Mouse (Mus musculus): ENCODE data around the gene Tasp1. TPM values are rescaled to one million over a fixed set of nuclear protein-coding genes. Genes with fewer than 3 reads are reported as not detected.
"Not testable (repeated sequence)": the region's sequence is repeated elsewhere in the genome, so short reads cannot be mapped to it uniquely, and the experiment has no call there.

Tasp1 gene
- total RNA-seq, 2 experiments from 2014 or later = 7.9 to 8.6 TPM

- no peak for DNase-seq (ENCODE audit: low spot score in 2 of 2)
These were observed 6.3 kb downstream of the Tasp1 start for GRCm38 (mm10) chr2:140060092-140060867.

GRCm38 (mm10) chr2:140058125-140058524, 8.5 kb downstream of the Tasp1 start:
- DNase-seq (ENCODE audit: low spot score in 2 of 2) = no peak

- no peak for DNase-seq (ENCODE audit: low spot score in 2 of 2)
These were observed 14.9 kb downstream of the Tasp1 start for GRCm38 (mm10) chr2:140051607-140052126.

- no peak for DNase-seq (ENCODE audit: low spot score in 2 of 2)
These were observed 24.0 kb downstream of the Tasp1 start for GRCm38 (mm10) chr2:140042522-140043131.

DNA sequence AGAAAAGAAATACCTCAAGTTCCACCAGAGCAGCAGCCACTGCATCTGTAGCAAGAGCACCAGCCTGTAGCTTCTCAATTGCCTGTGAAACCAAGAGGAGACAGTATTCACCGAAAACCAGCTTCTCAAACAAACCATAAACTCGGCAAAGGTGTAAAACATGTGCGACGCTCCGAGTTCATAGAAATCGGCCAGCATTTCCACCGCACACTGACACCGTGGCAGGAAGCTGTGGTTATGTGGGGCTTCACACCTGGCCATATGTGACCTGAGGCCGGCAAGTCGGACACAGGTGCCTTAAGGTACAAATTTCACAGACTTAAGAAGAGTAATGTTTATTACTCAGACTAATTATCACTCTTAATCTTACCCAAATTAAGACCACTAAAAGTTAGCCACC, 24.5 kb downstream of the Tasp1 start:
- DNase-seq (ENCODE audit: low spot score in 2 of 2) = no peak

GRCm38 (mm10) chr2:140037459-140037858, 29.1 kb downstream of the Tasp1 start:
- no peak for DNase-seq (ENCODE audit: low spot score in 2 of 2)

DNA sequence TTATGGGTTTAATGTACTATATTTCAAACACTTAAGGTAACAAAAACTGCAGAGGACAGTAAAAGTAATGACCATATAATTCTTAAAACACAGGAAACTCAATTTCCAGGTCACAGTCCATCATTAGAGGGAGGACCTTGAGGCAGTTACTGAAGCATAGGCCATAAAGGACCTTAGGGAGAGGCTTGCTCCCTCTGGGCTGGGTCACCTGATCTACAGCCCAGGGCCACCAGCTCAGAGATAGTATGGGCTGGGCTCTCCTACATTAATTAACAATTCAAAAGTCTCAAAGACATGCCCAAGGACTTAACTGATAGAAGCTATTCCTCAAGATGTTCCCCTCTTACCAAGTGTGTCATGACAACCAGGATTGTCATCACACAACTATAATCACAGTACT, 29.8 kb downstream of the Tasp1 start:
- DNase-seq (ENCODE audit: low spot score in 2 of 2) = no peak

- no peak for DNase-seq (ENCODE audit: low spot score in 2 of 2)
These were observed 41.7 kb downstream of the Tasp1 start for GRCm38 (mm10) chr2:140024937-140025336.

DNA sequence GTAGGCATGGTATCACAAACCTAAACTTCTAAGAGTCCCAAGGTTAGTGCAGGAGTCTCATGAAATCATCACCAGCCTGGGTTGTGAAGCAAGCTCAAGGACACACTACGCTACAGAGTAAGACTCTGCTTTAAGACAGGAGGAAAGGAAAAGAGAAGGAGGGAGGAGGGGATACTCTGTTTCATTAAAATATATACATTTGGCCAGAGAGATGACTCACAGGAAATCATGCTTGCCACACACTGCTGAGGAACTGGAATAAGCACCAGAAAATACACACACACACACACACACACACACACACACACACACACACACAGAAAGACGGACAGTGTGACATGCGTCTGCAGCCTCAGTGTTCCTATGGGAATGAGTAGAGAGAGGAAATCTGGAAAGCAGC, 59.2 kb downstream of the Tasp1 start:
- no peak for DNase-seq (ENCODE audit: low spot score in 2 of 2)

- no peak for DNase-seq (ENCODE audit: low spot score in 2 of 2)
These were observed 68.4 kb downstream of the Tasp1 start for GRCm38 (mm10) chr2:139998170-139998569.

DNA sequence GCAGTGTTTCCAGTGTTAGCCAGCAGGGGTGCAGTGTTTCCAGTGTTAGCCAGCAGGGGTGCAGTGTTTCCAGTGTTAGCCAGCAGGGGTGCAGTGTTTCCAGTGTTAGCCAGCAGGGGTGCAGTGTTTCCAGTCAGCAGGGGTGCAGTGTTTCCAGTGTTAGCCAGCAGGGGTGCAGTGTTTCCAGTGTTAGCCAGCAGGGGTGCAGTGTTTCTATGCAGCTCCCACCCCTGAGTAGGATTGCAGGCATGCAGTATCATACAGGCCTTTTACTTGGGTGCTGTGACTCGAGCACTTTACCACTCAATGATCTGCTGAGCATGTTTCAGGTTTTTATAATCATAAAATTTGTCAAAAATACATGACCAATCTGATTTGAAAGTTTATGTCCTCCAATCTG, 76.7 kb downstream of the Tasp1 start:
- DNase-seq (ENCODE audit: low spot score in 2 of 2) = not testable (repeated sequence)

GRCm38 (mm10) chr2:139967451-139967850, 99.2 kb downstream of the Tasp1 start:
- no peak for DNase-seq (ENCODE audit: low spot score in 2 of 2)

GRCm38 (mm10) chr2:139966288-139966687, 100.3 kb downstream of the Tasp1 start:
- DNase-seq (ENCODE audit: low spot score in 2 of 2) = peak in 1 of 2 experiments; percentile 35

DNA sequence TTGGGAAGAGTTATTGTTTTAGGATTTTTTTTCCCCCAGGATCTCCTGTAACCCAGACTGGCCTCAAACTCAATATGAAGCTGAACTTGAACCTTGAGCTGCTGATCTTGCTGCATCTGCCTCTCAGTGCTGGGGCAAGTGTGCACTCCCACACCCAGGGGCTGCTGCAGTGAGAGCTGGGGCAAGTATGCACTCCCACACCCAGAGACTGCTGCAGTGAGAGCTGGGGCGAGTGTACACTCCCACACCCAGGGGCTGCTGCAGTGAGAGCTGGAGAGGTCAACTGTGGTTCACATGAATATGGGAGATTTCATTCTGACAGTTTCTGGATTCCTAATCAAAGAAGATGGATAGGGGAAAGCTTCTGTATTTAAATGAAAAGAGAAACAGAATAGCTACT, 117.8 kb downstream of the Tasp1 start:
- DNase-seq (ENCODE audit: low spot score in 2 of 2) = no peak

DNA sequence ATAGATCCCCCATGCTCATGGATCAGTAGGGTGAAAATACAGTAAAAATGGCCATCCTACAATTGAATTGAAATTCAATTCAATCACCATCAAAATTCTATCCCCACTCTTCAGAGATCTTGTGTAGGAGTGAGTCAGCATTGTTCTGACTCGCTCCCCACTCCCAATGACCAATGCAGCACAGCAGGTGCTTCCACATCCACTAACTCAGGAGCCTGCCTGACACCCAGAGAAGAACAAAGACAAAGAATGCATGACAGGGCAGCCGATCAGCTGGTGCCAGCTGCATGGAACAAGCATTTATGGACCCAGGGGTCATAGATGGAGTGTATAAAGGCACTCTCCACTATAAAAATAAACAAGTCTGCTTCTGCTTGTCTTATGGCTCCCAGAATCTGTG, 129.0 kb downstream of the Tasp1 start:
- DNase-seq (ENCODE audit: low spot score in 2 of 2) = no peak

- no peak for DNase-seq (ENCODE audit: low spot score in 2 of 2)
These were observed 132.0 kb downstream of the Tasp1 start for GRCm38 (mm10) chr2:139934577-139934976.

- no peak for DNase-seq (ENCODE audit: low spot score in 2 of 2)
These were observed 132.5 kb downstream of the Tasp1 start for GRCm38 (mm10) chr2:139934033-139934572.

GRCm38 (mm10) chr2:139932211-139932610, 134.4 kb downstream of the Tasp1 start:
- no peak for DNase-seq (ENCODE audit: low spot score in 2 of 2)

DNA sequence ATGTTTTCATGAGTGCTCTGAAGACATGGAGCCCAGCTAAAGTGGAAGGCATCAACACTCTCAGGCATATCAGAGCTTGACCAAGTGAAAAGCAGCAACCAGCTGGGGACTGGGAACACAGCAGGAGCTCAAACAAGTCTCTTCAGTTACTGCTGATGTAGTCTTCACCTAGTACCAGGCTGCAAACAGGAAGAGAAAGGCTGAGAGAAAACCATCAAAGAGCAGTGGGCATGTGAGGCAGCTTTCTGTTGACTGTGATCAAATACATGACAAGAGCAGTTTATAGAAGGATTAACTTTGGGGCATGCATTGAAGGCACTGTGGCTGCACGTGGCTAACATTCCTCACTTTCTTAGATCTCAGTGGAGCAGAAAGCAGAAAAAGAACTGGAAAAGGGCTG, 141.7 kb downstream of the Tasp1 start:
- DNase-seq (ENCODE audit: low spot score in 2 of 2) = no peak

GRCm38 (mm10) chr2:139921395-139921794, 145.2 kb downstream of the Tasp1 start:
- DNase-seq (ENCODE audit: low spot score in 2 of 2) = not testable (repeated sequence)

DNA sequence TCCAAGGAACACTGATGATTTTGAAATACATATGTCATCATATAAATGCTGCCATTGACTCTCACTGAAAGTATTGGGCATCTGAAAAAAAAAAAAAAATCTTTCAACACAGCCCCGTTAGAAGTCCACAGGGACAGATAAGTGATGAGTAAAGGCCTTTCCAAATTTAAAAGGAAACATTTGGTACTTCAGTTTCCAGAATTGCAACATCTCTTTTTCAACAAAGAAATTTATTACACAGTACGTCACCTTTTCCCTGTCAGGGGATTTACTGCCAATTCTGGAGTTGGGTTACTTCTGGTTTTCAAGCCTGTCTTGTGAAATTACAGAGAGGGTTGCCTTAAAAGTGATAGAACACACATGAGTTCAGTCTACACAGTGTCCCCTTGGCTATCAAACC, 146.8 kb downstream of the Tasp1 start:
- no peak for DNase-seq (ENCODE audit: low spot score in 2 of 2)

GRCm38 (mm10) chr2:139906441-139907157, 160.0 kb downstream of the Tasp1 start:
- DNase-seq (ENCODE audit: low spot score in 2 of 2) = no peak

Measured in gastrocnemius, postnatal 4 days (tissue).